Mouse (Mus musculus): ENCODE measurements around the gene Zfp941.

Zfp941 gene

DNA sequence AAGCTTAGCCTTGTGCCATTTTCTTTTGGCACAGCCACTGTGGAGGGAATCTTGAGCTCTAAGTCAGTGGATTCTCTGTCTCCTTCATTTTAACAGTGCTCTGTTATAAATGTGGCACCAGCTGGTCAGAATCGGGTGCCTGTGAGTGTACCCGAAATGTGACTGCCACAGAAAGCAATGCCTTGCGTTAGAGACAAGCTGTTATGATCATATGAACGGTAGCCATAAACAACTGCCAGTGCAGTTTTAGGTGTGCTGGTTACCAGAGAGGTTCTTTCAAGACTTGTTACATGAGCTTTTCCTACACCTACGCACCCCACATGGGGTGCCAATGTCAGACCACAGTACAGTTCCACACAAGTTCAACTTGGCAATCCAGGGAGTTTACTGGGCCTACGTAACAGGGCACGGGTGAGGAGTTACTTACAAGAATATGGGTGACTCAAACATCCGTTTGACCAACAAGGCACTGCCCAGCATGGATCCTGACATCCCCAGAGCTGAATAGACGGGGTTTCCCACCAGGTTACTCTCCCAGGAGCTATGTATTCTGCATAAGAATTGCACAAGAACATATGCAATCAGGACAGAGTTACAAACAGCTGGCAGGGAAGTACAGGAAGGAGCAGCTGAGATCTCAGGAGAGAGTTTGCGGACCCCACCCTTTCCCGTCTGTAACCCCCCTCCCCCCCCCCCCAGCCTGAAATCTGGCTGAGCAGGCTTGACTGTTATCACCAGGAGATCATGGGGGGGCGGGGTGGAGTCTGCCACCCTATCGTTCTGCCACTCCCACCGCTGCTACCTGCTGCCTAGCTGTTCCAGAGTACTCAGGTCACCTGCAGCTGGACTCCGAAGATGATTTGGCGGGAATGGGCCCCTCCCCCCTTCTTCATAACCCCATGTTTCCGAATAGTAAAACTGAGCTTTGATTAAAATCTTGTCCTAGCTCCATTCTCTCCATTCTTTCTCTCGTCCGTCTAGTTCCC is 19.1 kb upstream of the Zfp941 start:
- DNase-seq (ENCODE audit: low read depth, low spot score) = no peak

DNA sequence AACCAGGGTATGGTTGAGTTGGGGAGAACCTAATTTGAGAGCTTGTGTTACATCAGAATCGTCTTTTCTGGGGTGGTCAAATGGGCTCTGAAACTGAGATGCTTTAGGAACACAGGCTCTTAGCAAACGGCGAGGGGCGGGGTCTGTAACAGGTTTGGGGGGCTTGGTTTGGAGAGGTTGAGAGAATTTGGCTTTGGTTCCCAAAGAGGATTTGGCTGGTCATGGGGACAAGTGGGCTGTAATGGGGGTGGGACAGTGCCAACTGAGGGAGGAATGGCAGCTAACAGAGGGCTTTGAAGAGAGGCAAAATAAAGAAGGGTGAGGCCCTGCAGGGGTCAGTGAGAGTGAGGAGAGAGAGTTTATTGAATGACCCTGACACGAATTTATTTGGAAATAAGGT is 17.6 kb upstream of the Zfp941 start:
- DNase-seq (ENCODE audit: low read depth, low spot score) = no peak

DNA sequence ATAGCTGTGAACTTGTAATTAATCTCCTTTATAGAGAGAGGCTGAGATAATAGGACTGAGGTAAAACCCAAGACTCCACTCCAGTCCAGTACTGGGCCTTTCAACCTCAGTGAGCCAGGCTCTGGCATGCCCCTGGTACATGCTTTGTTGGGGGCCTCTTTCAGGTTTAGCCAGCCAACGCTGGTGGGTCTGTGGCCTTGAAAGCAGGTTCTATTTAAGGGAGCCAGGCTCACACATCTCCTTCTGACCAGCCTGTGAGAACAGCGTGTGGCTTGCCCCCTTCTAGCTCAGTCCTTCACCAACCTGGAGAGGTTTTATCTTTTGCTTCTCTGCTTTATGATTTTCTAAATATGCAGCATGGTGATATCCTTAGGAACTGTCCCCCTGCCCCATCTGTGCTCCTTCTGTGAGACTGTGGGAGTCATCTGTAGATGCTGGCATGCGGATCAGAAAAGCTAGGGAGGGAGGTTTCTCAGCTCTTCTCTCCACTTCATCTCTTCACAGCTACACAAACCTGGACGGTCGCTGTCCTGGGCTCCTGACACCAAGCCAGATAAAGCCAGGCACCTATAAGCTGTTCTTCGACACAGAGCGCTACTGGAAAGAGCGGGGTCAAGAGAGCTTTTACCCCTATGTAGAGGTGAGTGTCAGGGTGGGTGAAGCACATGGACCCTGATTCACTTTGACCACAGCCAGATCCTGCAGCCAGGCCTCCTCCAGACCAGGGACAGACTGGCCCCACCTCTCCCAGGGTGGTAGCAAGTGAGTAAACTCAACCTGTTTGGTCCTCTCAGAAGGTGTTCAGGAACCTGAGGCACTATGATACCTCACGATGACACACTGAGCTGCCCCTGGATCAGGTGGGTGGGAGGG is 14.5 kb upstream of the Zfp941 start:
- DNase-seq (ENCODE audit: low read depth, low spot score) = no peak

DNA sequence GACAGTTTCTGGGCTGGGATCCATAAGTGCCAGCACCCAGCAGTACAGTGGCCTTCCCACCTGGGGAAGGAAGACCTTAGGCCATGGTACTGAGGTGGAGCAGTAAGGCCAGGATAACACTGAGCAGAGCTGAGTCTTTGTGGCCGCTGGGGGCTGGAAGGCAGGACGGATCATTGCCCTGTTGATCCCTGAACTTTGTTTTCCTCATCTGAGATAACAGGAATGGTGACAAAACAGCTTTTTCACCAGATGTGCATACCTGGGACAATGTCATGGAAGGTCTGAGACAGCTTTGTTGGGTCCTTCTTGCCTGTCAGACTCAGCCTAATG is 13.7 kb upstream of the Zfp941 start:
- DNase-seq (ENCODE audit: low read depth, low spot score) = no peak

DNA sequence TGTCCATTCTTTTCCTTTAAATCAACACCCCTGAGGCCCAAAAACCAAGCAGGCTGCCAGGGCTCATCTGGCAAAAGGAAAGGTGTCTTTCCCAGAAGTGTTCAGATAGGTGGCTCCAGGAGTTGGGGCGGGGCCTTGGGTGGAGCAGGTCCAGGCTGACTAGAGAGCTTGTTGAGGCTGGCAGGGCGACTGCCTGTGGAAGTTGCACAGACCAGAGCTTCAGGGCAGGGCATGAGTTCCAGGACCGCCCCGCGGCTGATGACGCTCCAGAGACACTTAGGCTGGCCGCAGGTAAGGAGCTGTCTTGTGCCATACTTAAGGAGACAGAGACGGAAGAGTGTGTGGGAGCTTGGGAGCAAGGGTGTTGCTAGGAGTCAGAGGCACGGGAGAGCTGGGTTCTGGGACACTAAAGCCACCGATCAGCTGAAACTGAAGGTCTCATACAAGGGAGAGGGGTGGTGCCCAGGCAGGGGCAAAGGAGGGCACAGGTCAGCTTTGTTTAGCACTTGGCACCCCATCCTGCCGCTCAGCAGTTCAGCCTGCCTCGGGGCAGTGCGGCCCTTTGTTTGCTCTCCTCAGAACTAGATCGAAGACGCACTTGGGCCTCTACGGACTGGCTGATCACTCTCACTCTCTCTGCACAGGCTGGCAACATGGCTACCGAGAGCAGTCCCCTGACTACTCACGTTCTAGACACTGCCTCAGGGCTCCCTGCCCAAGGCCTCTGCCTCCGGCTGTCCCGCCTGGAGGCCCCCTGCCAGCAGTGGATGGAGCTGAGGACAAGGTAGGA is 13.2 kb upstream of the Zfp941 start, which contains the start of gene Urah:
TSS of gene Urah (plus strand) at position 51 of the 790 bp plus-strand sequence.
- no peak for DNase-seq (ENCODE audit: low read depth, low spot score)

DNA sequence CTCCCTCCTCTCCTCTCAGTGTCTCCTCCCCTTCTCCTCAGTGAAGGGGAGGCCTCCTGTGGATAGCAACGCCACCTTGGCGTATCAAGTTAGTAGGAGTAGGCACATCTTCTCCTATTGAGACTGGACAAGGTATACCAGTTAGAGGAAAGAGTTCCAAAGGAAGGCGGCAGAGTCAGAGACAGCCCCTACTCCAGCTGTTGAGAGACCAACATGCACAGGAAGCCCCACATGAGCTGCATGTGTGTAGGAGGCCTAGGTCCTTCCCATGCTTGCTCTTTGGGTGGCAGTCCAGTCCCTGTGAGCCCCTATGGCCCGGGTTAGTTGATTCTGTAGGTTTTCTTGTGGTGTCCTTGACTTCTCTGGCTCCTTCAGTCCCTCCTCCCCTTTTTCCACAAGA is 11.4 kb upstream of the Zfp941 start:
- no peak for DNase-seq (ENCODE audit: low read depth, low spot score)

DNA sequence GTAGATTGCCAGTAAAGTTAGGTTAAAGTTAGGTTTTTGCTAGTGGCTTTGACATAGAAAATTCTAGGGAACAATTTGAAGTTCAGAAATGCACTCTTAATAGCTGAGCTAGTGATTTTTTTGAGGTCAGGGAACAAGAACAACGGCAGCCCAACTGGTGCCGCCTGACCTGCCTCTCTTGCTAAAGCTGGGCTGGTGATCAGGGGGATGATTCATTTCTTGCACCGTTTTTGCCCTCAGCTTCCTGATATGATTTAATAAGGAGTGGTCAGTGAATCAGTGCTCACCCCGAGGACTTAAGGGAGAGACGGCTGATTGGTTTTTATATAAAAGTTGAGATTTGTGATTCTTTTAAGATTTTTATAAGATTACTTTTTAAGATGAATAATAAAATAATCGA is 9.5 kb upstream of the Zfp941 start:
- no peak for DNase-seq (ENCODE audit: low read depth, low spot score)

DNA sequence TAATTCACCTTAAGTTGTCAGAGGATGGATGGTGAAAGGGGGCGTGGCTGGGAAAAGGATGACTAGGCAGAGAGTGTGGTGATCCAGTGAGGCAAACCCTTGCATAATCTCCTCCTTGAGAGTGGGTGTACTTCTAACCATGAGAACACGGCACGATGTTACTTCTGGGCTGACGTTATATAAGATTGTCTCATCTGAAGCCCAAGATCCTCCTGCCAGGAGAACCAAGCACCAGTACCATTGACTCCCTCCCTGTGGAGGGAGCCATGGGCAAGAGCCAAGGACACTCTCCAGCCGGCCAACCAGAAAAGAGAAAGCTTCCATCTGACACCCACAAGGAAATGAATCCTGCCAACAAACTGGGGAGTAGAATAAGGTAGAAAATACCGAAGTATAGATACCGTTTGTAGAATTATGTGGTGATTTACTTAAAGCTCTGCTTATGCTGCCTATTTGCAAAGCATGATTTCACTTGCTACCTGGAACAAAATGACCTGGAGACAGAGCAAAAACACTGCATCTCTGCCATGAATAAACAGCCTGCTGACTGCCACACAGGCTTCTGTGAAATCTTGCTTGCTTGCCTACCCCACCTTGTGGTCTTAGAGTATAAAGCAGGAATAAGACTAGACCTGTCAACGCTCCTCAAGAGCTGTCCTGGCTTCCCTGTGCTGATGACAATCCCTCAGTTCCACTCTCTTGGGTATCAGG is 6.3 kb upstream of the Zfp941 start:
- peak; percentile 16 for DNase-seq (ENCODE audit: low read depth, low spot score)

DNA sequence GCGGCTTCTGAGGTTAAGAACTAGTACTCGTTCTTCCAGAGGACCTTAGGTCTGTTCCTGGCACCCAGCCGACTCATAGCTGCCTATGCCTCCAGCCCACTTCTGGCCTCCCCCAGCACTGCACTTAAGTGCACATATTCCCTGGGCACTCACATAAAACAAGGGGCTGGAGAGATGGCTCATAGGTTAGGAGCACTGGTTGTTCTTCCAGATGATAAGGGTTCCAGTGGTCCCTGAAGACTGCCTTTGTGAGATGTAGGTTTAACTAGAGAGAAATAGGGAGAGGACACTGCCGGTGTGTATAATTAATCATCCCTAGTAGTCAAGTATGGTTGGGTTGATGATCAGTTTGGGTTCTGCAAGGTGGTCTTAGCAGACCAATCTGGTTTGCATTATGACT is 753 bp upstream of the Zfp941 start:
- no peak for DNase-seq (ENCODE audit: low read depth, low spot score)

DNA sequence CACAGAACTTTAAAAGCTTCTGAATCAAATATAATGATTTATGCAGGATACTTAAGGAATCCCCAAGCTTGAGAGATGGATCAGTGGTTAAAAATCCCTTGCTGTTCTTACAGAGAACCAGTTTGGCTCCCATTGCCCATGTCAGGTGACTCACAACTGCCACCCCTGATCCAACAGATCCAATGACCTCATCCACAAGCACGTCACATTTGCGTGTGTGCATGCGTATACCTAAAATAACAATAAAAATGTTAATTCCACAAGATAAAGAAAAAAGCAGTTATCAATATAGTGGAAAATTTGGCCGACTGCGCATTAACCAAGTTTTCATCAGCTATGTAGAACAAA is 699 bp downstream of the Zfp941 start:
- DNase-seq (ENCODE audit: low read depth, low spot score) = no peak

DNA sequence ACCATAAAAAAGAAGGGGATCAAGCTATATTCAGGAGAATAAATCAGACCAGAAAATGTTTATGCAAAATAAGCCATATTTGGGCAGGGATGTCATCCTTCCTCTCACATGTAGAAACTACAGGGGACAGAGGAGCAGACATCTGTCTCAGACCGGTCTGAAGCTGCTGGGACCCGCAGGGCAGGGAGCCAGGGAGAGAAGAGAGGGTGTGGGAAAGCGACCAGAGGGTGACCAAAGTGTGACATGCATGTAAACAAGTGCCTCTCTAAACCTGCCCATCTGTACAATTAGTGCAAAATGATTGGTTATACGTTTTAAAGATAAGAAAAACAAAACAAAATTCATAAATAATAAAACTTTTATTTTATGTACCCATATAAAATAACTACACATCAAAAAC is 1.8 kb downstream of the Zfp941 start:
- no peak for DNase-seq (ENCODE audit: low read depth, low spot score)

DNA sequence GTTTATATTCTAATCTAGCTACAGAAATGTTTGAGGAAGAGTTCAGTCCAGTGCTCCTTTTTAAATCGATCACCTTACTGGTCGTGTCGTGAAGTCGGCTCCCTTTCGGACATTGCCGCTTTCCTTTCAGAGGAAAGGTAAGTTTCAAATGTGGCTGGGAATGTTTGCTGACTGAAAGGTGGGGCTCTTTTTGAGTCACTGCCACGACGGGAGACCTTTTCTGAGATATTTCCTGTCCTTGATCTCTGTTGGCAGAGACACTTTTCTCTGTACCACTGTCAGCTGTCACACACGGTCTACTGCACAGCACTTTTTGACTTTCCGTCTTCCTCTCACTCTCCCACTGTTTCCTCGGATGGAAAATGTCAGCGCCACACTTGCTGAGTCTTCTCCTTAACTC is 9.1 kb downstream of the Zfp941 start:
- DNase-seq (ENCODE audit: low read depth, low spot score) = no peak

DNA sequence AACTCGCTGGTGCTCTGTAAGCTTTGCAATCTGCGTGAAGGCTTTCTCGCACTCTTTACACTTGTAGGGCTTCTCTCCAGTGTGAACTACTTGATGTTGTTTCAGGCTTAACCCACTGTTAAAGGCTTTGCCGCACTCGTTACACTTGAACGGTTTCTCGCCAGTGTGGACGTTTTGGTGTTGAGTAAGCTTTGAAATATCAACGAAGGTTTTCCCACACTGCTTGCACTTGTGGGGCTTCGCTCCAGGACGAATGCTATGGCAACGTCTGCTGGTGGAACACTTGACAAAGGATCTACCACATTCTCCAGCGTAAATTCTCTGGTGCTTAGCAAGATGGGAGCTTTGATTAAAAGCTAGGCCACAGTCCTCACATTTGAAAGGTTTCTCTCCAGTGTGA is 10.3 kb downstream of the Zfp941 start:
- no peak for DNase-seq (ENCODE audit: low read depth, low spot score)

DNA sequence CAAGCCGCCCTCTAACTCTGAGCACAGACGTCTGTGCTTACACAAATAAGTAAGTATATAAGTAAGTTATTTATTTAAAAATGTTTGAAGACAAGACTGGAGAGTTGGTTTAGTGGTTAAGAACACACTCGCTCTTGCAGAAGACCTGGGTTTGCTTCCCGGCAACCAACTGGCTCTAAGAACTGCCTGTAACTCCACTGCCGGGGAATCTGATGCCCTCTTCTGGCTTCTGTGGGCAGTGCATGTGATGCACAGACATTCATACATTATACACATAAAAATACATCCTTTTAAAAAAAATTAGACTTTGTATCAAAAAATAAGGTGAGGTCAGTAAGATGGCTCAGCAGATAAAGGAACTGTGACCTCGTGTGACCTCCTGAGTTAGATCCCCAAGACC is 11.5 kb downstream of the Zfp941 start:
- no peak for DNase-seq (ENCODE audit: low read depth, low spot score)

DNA sequence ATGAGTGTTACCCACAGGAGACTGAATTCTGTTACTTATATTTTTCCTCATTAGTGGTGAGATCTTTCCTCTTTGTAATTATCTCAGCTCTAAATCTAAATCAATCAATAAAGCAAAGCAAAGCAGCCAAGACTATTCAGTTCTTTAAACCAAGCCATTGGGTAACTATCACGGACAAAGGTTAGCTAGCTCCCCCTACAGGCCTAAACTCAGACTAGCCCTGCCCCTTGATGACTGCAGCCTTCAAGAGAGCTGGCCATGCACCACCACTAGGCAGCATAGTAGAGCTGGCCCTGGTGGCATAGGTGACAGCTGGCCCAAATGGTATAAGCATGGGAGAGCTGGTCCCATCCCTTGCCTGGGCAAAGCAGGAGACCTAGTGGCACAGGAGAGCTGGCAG is 16.3 kb downstream of the Zfp941 start:
- no peak for DNase-seq (ENCODE audit: low read depth, low spot score)

DNA sequence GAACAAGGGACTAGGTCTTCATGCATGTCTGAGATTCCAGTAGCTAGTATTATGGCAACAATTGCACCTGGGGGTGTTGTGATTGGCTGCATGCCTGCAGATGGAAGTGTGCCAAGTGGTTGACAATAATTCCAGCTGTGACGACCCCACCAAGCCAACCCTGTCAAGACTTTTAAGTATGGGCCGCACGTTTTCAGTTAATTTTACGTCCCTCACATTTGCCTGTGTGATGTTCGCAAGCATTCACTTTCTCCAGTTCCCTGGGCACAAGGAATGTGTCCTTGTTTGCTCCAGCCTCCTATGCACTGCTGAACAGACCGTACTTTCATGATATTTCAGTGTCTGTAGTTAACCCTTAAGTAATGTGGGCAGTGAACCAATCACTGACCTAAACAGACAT is 19.3 kb downstream of the Zfp941 start:
- no peak for DNase-seq (ENCODE audit: low read depth, low spot score)

DNA sequence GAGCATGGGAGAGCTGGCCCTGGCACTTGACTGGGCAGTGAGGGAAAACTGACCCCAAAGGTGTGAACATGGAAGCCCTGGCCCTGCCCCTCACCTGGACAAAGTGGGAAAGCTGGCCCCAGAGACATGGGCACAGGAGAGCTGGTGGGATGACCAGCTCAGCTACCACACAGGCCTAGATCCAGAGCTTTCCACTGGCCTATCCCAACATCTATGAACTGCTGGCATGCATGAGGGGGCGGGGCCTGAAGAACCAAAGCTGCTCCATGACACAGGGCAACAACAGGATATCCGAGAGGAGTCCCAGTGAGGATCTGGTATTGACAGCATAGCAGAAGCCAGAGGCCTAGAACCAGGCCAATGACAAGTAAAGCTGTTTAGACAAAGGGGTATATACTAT is 23.8 kb downstream of the Zfp941 start:
- DNase-seq (ENCODE audit: low read depth, low spot score) = no peak

DNA sequence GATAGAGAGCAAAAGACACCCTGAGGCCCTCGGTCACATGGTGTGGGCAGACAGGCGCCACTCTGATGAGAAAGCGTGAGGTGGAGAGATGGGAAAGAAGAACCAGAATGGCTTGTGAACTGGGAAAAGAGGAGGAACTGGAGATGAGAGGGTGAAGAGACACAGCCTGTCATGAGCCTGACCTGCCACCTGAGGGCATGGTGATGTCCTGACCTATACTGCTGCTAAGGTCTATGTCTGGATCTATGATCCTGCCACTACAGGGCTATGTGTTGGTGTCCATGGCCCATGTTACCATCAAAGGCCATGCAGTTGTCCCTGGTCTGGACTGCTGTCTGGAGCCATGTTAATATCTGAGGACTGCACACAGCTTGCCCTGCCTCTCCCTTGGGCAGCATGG is 24.4 kb downstream of the Zfp941 start:
- no peak for DNase-seq (ENCODE audit: low read depth, low spot score)

DNA sequence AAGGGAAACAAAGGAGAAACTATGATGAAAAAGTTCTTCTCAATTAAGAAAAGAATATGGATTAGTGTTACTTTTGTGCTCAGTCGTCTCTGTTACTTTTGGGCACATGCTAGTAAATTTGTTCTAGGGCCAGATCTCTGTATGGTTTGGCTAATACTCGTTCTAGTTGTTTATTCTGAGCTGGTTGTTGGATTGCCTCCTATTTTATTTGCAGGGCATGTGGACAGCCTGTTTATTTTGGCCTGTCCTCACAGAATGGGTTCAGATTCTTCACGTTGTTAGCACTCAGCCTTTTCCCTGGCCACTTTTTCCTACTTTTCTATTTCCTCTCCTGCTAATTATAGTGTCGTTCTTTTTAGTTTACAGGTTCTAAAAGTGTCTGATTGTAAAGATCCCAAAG is 28.4 kb downstream of the Zfp941 start:
- no peak for DNase-seq (ENCODE audit: low read depth, low spot score)

DNA sequence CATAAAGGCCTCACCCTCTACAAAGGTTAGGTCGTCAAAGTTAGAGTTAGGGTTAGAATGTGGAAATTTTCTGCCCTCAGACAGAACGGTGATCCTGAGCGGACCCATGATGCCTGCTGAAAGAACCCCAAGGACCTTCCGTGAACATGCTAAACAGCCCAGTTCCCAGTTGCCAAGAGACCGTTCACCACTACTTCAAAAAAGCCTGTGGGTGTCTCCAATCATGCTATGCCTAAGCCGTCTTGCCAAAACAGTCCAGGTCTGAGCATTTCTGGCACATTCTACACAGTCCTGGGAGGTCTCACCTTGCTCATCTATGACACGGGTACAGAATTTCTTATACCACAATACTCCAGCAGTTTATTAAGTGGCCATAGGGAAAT is 33.9 kb downstream of the Zfp941 start:
- no peak for DNase-seq (ENCODE audit: low read depth, low spot score)

DNA sequence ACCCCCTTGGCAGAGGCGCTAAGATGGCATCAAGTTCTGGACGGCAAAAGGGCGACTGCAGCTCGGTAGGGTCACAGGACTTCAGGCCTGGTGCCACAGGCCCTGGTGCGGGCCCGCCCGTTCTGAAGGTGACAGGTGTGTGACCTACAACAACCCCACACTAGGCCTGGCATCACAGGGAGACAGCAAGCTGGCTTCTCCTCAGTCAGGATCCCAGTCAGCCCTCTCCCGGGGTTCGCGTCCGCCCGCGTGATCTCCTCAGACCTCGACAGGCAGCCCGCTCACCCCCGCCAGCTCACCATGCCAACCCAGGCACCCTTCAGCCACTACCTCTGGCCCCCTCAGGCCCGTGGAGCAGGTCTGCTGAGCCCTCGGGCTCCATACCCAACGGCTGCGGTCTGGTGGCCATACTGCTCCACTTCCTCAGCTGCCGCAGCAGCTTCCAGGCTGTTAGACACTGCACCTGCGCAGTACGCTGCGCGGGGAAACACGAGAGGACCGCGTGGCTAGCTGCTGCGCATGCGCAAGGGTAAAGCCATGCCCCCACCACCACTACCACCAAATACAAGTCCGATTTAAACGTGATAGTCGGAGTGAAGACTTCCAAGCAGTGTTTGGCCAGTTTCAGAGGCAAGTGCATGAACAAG is 34.4 kb downstream of the Zfp941 start, which contains the start of gene Syce1:
TSS of gene Syce1 (minus strand) at position 447 of the 647 bp plus-strand sequence.
- DNase-seq (ENCODE audit: low read depth, low spot score) = no peak

Measured in retina, postnatal 7 days (tissue).